Mouse (Mus musculus) liver, postnatal 0 days (tissue): ENCODE measurements around the gene Aftph. TPM values are rescaled to one million over a fixed set of nuclear protein-coding genes. Genes with fewer than 3 reads are reported as not detected.

Experiments
- ATAC-seq: fragments of 200-750 bp; cut with Nextera tagmentation; 2 replicates; pipeline ENCODE4 v1.8.0; 2017; ENCODE audit warnings: mild to moderate bottlenecking, moderate library complexity
- DNase-seq: peaks from one replicate; pipeline ENCODE4 v3.0.0-alpha.2; 2016
- H3K27ac ChIP-seq: fragments of 300-500 bp; sonication (generic); 2 replicates; pipeline ENCODE4 v1.5.1; 2014; ENCODE audit warnings: antibody characterized with exemption, moderate library complexity, mild to moderate bottlenecking, low read depth
- H3K27me3 ChIP-seq: fragments of 300-500 bp; sonication (generic); 2 replicates; pipeline ENCODE4 v1.6.1; 2014; ENCODE audit warnings: low read length, control low read depth, mixed read lengths; ENCODE audit not compliant: insufficient read depth
- H3K36me3 ChIP-seq: fragments of 300-500 bp; sonication (generic); replicated peaks from 2 replicates; pipeline ENCODE4 v1.6.1; 2014; ENCODE audit warnings: mild to moderate bottlenecking, control low read depth, low read length, moderate library complexity, mixed read lengths; ENCODE audit not compliant: insufficient read depth
- H3K4me1 ChIP-seq: fragments of 300-500 bp; sonication (generic); 2 replicates; pipeline ENCODE4 v1.6.1; 2014; ENCODE audit warnings: antibody characterized with exemption, mild to moderate bottlenecking, control low read depth; ENCODE audit not compliant: insufficient read depth
- H3K4me2 ChIP-seq: fragments of 300-500 bp; sonication (generic); 2 replicates; pipeline ENCODE4 v1.6.1; 2014; ENCODE audit warnings: low read depth, mild to moderate bottlenecking, low read length, moderate library complexity, mixed read lengths
- H3K4me3 ChIP-seq: fragments of 300-500 bp; sonication (generic); 2 replicates; pipeline ENCODE4 v1.5.1; 2014; ENCODE audit warnings: low read depth, low read length
- H3K9ac ChIP-seq: fragments of 300-500 bp; sonication (generic); replicated peaks from 2 replicates; pipeline ENCODE4 v1.6.1; 2014; ENCODE audit warnings: mild to moderate bottlenecking, moderate library complexity
- H3K9me3 ChIP-seq: fragments of 300-500 bp; sonication (generic); 2 replicates; pipeline ENCODE4 v1.6.1; 2016; ENCODE audit warnings: mild to moderate bottlenecking, control low read depth, low read length, mixed read lengths
- CTCF ChIP-seq: sonication (generic); IDR thresholded peaks from 2 replicates; pipeline ENCODE4 v1.5.1; 2016; ENCODE audit warnings: antibody characterized with exemption, low read depth
- EP300 ChIP-seq: IDR thresholded peaks from 2 replicates; pipeline ENCODE4 v1.6.1; 2016; ENCODE audit warnings: antibody characterized with exemption, low read depth, mild to moderate bottlenecking
- whole genome bisulfite sequencing: fragments of 180-500 bp; shearing (Covaris S2); extraction: QIAGEN DNeasy Blood & Tissue Kit; methylation state at CpG from one replicate; pipeline ENCODE4 v1.1.7; 2014; ENCODE audit not compliant: insufficient replicate concordance; 5-methylcytosine and 5-hydroxymethylcytosine counted together
- polyA plus RNA-seq: library from polyadenylated mRNA; unstranded; fragments of >200 nt; fragmentation: Nextera tagmentation; extraction: Ambion mirVana; gene quantifications from 2 replicates; pipeline ENCODE4 v1.2.1, GENCODE M21; 2015

Gene Aftph
- polyA plus RNA-seq, 1 experiment from 2014 or later, result 10.7 TPM

DNA sequence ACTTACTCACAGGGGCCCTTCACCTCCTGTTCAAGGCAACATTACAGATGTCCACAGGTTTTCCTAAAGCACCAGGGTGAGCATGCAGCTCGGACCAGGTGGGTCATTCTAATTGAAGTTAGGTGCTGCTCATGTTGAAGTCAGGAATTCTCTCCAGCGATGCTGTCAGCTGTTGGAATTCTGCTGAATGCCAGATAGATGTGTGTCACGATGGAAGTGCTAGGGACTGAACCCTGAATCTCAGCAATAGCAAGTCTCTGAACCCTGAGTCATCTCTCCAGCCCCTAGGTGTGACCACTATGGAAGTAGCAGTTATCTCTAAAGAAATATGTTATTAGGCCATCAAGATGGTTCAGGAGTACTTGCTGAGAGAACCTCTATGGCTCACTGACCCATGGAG, 95.9 kb downstream of the Aftph start:
- DNase-seq (no peak), ATAC-seq (no peak)
- TF ChIP-seq CTCF (no peak), EP300 (no peak)
- Histone ChIP-seq H3K4me2 (no peak overlapping the region), H3K4me3 (no peak overlapping the region), H3K36me3 (peaks cover 21% of the 10 kb centered on the region), H3K27me3 (no peaks in the 10 kb centered on the region), H3K9ac (no peak overlapping the region), H3K27ac (no peak overlapping the region), H3K4me1 (peaks cover 13% of the 10 kb centered on the region), H3K9me3 (no peaks in the 10 kb centered on the region)
- 81% methylated on average over 3 of the region's 3 CpGs for WGBS

DNA sequence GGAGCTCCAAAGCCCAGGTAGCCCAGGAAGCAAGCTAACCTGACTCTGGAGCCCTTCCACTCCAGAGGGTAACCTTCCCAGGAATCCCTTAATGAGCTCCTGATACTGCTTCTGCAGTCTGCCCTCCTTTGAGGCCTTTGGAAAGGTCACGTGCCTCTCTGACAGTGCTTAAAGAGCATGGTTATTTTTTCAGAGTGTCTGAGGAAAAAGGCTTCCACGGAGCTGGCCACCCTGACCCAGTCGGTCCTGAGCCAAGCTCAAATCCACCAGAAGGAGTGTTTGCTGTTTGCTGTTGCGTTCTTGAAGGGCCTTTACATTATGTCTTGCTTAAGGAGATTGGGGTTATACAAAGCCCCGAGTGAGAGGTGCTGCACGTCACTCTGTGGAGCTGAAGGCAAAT, 96.5 kb downstream of the Aftph start:
- TF ChIP-seq CTCF, result no peak
- no peak for TF ChIP-seq EP300
- Histone ChIP-seq H3K4me2 (no peak overlapping the region), H3K9me3 (no peaks in the 10 kb centered on the region), H3K4me3 (no peak overlapping the region), H3K27me3 (no peaks in the 10 kb centered on the region), H3K9ac (no peak overlapping the region), H3K4me1 (peaks cover 19% of the 10 kb centered on the region), H3K27ac (no peak overlapping the region), H3K36me3 (peaks cover 16% of the 10 kb centered on the region)
- no peak for ATAC-seq
- no peak for DNase-seq
- 85% methylated on average over 6 of the region's 6 CpGs for WGBS

DNA sequence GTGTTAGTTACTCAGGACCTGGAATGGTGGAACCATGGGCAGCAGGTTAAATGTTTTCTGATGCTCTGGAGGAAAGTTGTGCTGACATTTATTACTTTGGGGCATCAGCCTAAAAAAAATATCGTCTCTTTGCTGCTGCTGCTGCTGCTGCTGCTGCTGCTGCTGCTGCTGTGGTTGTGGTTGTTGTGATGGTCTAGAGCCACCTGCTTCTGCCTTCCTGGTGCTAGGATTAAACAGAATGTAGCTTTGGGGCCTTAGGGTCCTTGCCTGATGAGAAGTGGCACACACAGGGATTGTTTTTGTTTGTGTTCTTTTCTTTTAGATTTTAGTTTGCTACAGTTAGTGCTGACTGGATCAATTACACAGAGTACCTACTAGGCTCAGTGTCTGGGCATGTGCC, 97.2 kb downstream of the Aftph start:
- Histone ChIP-seq H3K27ac (no peak overlapping the region), H3K36me3 (peaks cover 12% of the 10 kb centered on the region), H3K4me3 (no peak overlapping the region), H3K9ac (no peak overlapping the region), H3K4me1 (peaks cover 20% of the 10 kb centered on the region), H3K27me3 (no peaks in the 10 kb centered on the region), H3K9me3 (no peaks in the 10 kb centered on the region), H3K4me2 (no peak overlapping the region)
- ATAC-seq (no peak), DNase-seq (no peak)
- WGBS, result 58% methylated on average over 1 of the region's 1 CpGs
- no peak for TF ChIP-seq EP300

DNA sequence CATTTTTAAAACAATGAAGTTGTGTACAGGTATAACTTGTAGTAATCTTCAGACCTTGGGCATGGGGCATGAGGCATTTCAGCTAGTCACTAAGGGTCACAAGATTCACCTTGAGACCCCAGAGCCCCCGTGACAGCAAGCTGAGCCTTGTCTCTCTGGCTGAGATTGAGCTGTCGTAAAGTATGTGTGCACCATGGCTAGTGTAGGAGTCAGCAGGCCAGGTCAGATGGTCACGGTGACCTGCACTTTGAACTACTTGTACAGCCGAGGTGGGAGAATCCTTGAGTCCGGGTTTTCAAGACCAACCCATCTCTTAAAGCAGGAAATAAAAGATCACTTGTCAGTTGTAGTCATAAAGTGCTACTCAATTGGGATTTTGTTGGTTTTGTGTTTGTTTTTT, 98.2 kb downstream of the Aftph start:
- Histone ChIP-seq H3K27ac (no peak overlapping the region), H3K4me1 (peaks cover 21% of the 10 kb centered on the region), H3K4me2 (no peak overlapping the region), H3K4me3 (no peak overlapping the region), H3K9me3 (no peaks in the 10 kb centered on the region), H3K27me3 (no peaks in the 10 kb centered on the region), H3K36me3 (peaks cover 2% of the 10 kb centered on the region; the same call in 1 of the 2 replicates), H3K9ac (no peak overlapping the region)
- TF ChIP-seq CTCF (no peak), EP300 (no peak)
- DNase-seq, result no peak
- WGBS, result 64% methylated on average over 5 of the region's 5 CpGs
- no peak for ATAC-seq

DNA sequence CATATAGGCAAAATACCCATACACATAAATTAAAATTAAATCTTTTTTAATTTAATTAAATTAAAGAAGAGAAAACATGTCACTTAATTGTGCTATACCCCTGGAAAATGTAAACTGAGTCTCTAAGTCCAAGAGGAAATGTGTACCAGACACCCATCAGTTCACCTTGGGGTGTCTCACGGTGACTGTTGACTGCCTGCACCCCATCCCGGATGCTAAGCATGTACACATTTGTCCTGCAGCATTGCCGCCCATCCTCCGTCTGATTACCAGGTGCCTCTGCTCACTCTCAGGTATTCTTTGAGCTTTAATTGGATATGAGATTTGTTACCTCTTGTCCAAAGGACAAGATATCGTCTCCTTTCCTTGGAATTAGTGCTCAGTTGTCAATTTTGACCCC, 99.1 kb downstream of the Aftph start:
- Histone ChIP-seq H3K9me3 (no peaks in the 10 kb centered on the region), H3K4me2 (no peak overlapping the region), H3K9ac (no peak overlapping the region), H3K4me3 (no peak overlapping the region), H3K27me3 (no peaks in the 10 kb centered on the region), H3K4me1 (peaks cover 20% of the 10 kb centered on the region), H3K27ac (no peak overlapping the region), H3K36me3 (no peaks in the 10 kb centered on the region)
- ATAC-seq (no peak), DNase-seq (no peak)
- WGBS, result 86% methylated on average over 5 of the region's 5 CpGs
- TF ChIP-seq CTCF, result no peak

DNA sequence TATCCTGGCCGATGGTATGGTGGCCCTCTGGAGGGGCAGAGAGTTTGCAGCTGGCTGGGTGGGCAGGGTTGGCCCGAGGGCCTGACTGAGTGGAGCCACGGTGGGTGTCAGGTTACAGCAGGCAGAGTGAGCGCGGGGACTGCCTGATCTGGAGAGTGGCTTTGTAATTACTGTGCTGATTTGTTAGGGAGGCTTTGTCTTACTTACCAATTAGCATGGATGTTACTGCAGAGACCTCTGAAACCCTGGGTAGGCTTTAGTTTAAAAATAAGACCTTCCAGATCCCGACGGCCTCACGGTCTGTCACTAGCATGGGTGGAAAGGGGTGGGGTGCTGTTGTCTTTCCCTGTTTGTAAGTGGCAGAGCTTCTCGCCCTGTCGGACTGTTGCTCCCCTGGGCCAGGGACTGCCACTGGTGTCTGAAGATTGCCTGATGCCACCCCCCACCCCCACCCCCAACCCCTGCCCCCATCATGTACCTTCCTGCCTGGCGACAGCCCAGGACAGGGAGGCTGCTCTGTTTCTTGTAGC, 101.4 kb downstream of the Aftph start:
- Histone ChIP-seq H3K27ac (0 out of 2 replicates have a peak overlapping the region, but pooled peaks have one; percentile 31), H3K9ac (no peak overlapping the region), H3K4me2 (no peak overlapping the region), H3K9me3 (no peaks in the 10 kb centered on the region), H3K4me1 (peaks cover 30% of the 10 kb centered on the region), H3K36me3 (no peaks in the 10 kb centered on the region), H3K4me3 (no peak overlapping the region), H3K27me3 (no peaks in the 10 kb centered on the region)
- DNase-seq (no peak), ATAC-seq (no peak)
- WGBS, result 40% methylated on average over 11 of the region's 11 CpGs
- TF ChIP-seq CTCF (no peak), EP300 (no peak)

DNA sequence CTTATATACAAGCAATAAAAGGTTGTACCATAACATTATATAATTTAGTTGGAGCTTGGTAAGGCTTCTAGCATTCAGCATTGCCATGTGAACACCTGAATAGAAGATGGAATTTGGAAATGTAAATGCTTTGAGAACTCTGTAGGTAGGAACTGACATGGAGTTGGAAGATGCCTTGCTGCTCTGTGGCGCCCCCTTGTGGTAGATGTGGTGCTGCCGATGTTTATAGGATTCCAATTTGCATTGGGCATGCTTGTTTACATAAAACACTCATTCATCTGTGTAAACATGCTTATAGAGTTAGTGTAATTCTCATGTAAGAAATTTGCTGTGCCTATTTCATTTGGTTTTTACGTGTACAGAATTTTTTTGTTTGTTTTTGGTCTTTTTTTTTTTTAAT, 102.5 kb downstream of the Aftph start:
- no peaks in the 10 kb centered on the region for H3K9me3 ChIP-seq
- TF ChIP-seq EP300, result no peak
- TF ChIP-seq CTCF, result peak; percentile 98
- H3K4me3 ChIP-seq, result no peak overlapping the region
- H3K36me3 ChIP-seq, result no peaks in the 10 kb centered on the region
- no peak overlapping the region for H3K4me2 ChIP-seq
- no peaks in the 10 kb centered on the region for H3K27me3 ChIP-seq
- ATAC-seq (peak; percentile 22; the same call in 1 of the 2 replicates), DNase-seq (peak; percentile 91)
- 18% methylated on average over 3 of the region's 3 CpGs for WGBS
- no peak overlapping the region for H3K27ac ChIP-seq
- peaks cover 39% of the 10 kb centered on the region for H3K4me1 ChIP-seq
- no peak overlapping the region for H3K9ac ChIP-seq
